Mouse (Mus musculus): Measurements from ENCODE around the gene Cd6. TPM values are rescaled to one million over a fixed set of nuclear protein-coding genes. Genes with fewer than 3 reads are reported as not detected.

Gene Cd6
- total and polyA plus RNA-seq, 3 experiments: not detected

DNA sequence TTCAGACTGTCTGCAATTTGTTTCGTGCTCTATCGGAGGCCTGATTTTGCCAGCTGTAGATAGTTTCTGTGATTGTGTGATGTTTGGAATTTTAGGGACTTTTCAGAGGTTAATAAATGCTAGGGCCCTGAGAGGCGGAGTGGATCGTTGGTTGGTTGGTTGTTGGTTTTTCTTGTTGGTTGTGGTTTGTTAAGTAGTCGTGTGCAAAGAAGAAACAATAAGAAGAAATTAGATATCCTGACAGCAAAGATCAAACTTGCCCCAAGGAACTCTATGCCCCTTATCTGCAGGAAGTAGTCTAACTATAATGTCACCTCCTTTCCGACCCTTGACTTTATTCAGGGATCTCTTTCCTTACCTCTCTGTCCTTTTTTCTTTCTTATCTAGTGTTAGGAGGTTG is 18.4 kb downstream of the Cd6 start:
- DNase-seq (ENCODE audit: low read depth, low spot score): peak; percentile 8
- Histone ChIP-seq H3K36me3 (ENCODE audit: control insufficient read depth in 1 of 2, insufficient read depth in 2 of 2, low read length in 2 of 2) (no peaks in the 10 kb centered on the region; a peak in 1 of 4 replicates), H3K9me3 (replicated peaks; ENCODE audit: insufficient read depth, low read length) (no peaks in the 10 kb centered on the region), H3K27ac (ENCODE audit: control insufficient read depth, low read depth, low read length) (no peak overlapping the region), H3K27me3 (ENCODE audit: control insufficient read depth in 1 of 2, insufficient read depth in 2 of 2, low read length in 2 of 2) (peaks cover 0 to 2% of the 10 kb centered on the region in 2 experiments; a peak in 3 of 4 replicates), H3K79me2 (ENCODE audit: control insufficient read depth, insufficient read depth, low read length, poor library complexity) (no peaks in the 10 kb centered on the region), H3K4me1 (ENCODE audit: control insufficient read depth in 1 of 2, insufficient read depth in 2 of 2, low read length in 2 of 2) (no peaks in the 10 kb centered on the region), H3K4me3 (ENCODE audit: control insufficient read depth in 1 of 2, insufficient read depth in 1 of 2, low read depth in 2 of 2, low read length in 2 of 2) (no peak overlapping the region), H3K9ac (ENCODE audit: control insufficient read depth, low read depth, low read length, poor library complexity, severe bottlenecking) (no peak overlapping the region)
- no peak for TF ChIP-seq ZKSCAN1 (IDR thresholded peaks at IDR 0.05; ENCODE audit: low read depth, low read length)
- no peak for TF ChIP-seq ZC3H11A (IDR thresholded peaks at IDR 0.05; ENCODE audit: low read depth, low read length)

DNA sequence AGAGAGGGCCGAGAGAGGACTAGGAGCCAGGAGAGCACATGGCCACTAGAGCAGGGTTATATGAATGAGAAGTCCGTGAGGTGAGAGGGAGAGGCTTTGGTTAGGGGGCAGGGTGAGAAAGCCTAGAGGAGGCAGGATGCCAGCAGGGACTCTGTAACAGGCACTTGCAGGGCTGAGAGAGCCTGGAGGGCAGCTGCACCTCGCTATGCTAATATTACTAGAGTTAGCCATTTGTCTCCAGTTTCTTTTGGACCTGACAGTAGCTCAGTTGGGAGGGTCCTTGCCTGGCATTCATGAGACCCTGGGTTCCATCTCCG is 19.7 kb downstream of the Cd6 start:
- H3K79me2 ChIP-seq (ENCODE audit: control insufficient read depth, insufficient read depth, low read length, poor library complexity): no peaks in the 10 kb centered on the region
- H3K9ac ChIP-seq (ENCODE audit: control insufficient read depth, low read depth, low read length, poor library complexity, severe bottlenecking): no peak overlapping the region
- H3K4me1 ChIP-seq (ENCODE audit: control insufficient read depth in 1 of 2, insufficient read depth in 2 of 2, low read length in 2 of 2): no peaks in the 10 kb centered on the region
- H3K27me3 ChIP-seq (ENCODE audit: control insufficient read depth in 1 of 2, insufficient read depth in 2 of 2, low read length in 2 of 2): peaks cover 0 to 2% of the 10 kb centered on the region in 2 experiments; a peak in 2 of 4 replicates
- TF ChIP-seq MXI1 (IDR thresholded peaks at IDR 0.05; ENCODE audit: low read depth, low read length) (no peak), MEF2A (IDR thresholded peaks at IDR 0.05; ENCODE audit: extremely low read depth, insufficient replicate concordance, low read depth, low read length, poor library complexity, severe bottlenecking) (no peak), ETS1 (IDR thresholded peaks at IDR 0.05; ENCODE audit: low read depth, low read length) (no peak), MAZ (IDR thresholded peaks at IDR 0.05; ENCODE audit: low read depth, low read length) (no peak), ZMIZ1 (IDR thresholded peaks at IDR 0.05; ENCODE audit: low read depth, low read length) (no peak), POLR2AphosphoS2 (IDR thresholded peaks at IDR 0.05; ENCODE audit: low read length) (no peak), TCF12 (IDR thresholded peaks at IDR 0.05; ENCODE audit: low read depth, low read length) (no peak), USF1 (IDR thresholded peaks at IDR 0.05; ENCODE audit: low read depth, low read length) (no peak), POLR2AphosphoS5 (IDR thresholded peaks at IDR 0.05; ENCODE audit: borderline replicate concordance, low read depth, low read length) (no peak), ZNF384 (IDR thresholded peaks at IDR 0.05; ENCODE audit: low read depth, low read length) (no peak), ZC3H11A (IDR thresholded peaks at IDR 0.05; ENCODE audit: low read depth, low read length) (no peak), ELF1 (IDR thresholded peaks at IDR 0.05; ENCODE audit: low read depth, low read length) (no peak), GABPA (IDR thresholded peaks at IDR 0.05; ENCODE audit: low read depth, low read length) (no peak)
- H3K9me3 ChIP-seq (replicated peaks; ENCODE audit: insufficient read depth, low read length): no peaks in the 10 kb centered on the region
- DNase-seq (ENCODE audit: low read depth, low spot score): no peak
- no peak overlapping the region for H3K4me3 ChIP-seq (ENCODE audit: control insufficient read depth in 1 of 2, insufficient read depth in 1 of 2, low read depth in 2 of 2, low read length in 2 of 2)
- no peak overlapping the region for H3K27ac ChIP-seq (ENCODE audit: control insufficient read depth, low read depth, low read length)
- no peaks in the 10 kb centered on the region; a peak in 1 of 4 replicates for H3K36me3 ChIP-seq (ENCODE audit: control insufficient read depth in 1 of 2, insufficient read depth in 2 of 2, low read length in 2 of 2)
